Mouse (Mus musculus) activated CD4-positive, CD25-positive, alpha-beta regulatory T cell, adult 4 months (primary cell): Measurements from ENCODE around the gene Krtap27-1. TPM values are rescaled to one million over a fixed set of nuclear protein-coding genes. Genes with fewer than 3 reads are reported as not detected.

Experiments
- polyA plus RNA-seq, 2 experiments: library from polyadenylated mRNA; unstranded; fragments of 100-300 nt; shearing (Covaris generic); gene quantifications; one replicate each; pipeline ENCODE4 v1.2.1; 2017

The Krtap27-1 gene
- polyA plus RNA-seq, 2 experiments from 2014 or later: not detected

Other genes starting within 250 kb of the Krtap27-1 start
- not detected for gene Cldn17, start 164.7 kb downstream of the Krtap27-1 start, polyA plus RNA-seq
- gene Cldn8, start 108.5 kb downstream of the Krtap27-1 start, polyA plus RNA-seq: not detected
- not detected for gene Krtap24-1, start 59.4 kb downstream of the Krtap27-1 start, polyA plus RNA-seq
- not detected for gene 2310079G19Rik, start 44.0 kb downstream of the Krtap27-1 start, polyA plus RNA-seq
- gene Krtap26-1, start 23.9 kb downstream of the Krtap27-1 start, polyA plus RNA-seq: not detected
- gene 2310061N02Rik, start 36.3 kb upstream of the Krtap27-1 start, polyA plus RNA-seq: not detected
- under 1 TPM in 1 of 2 experiments, not detected in 1; 0.77 TPM for gene Krtap13-1, start 57.2 kb upstream of the Krtap27-1 start, polyA plus RNA-seq
- not detected for gene Krtap13, start 80.0 kb upstream of the Krtap27-1 start, polyA plus RNA-seq
- gene 2310034C09Rik, start 87.2 kb upstream of the Krtap27-1 start, polyA plus RNA-seq: not detected
- not detected for gene 2310057N15Rik, start 102.5 kb upstream of the Krtap27-1 start, polyA plus RNA-seq
- gene Gm5965, start 106.2 kb upstream of the Krtap27-1 start, polyA plus RNA-seq: not detected
- gene Gm20741, start 140.5 kb upstream of the Krtap27-1 start, polyA plus RNA-seq: not detected
- not detected for gene Krtap15, start 148.5 kb upstream of the Krtap27-1 start, polyA plus RNA-seq
- not detected for gene Krtap14, start 154.5 kb upstream of the Krtap27-1 start, polyA plus RNA-seq
- gene Krtap19-1, start 197.7 kb upstream of the Krtap27-1 start, polyA plus RNA-seq: not detected
- gene Krtap19-2, start 202.6 kb upstream of the Krtap27-1 start, polyA plus RNA-seq: not detected
- not detected for gene Krtap19-3, start 206.4 kb upstream of the Krtap27-1 start, polyA plus RNA-seq
- not detected for gene Krtap19-4, start 213.4 kb upstream of the Krtap27-1 start, polyA plus RNA-seq
- not detected for gene Krtap19-5, start 224.8 kb upstream of the Krtap27-1 start, polyA plus RNA-seq